Mouse (Mus musculus): ENCODE data around the gene Asgr1. TPM values are rescaled to one million over a fixed set of nuclear protein-coding genes. Genes with fewer than 3 reads are reported as not detected.

The Asgr1 gene
- polyA plus RNA-seq, 1 experiment from 2014 or later, result 6.0 TPM

- H3K4me3 ChIP-seq (ENCODE audit: low read depth, low read length), result peak within 1 kb of the TSS; percentile 22; the same call in 1 of the 2 replicates
- ATAC-seq (ENCODE audit: low read depth), result peak; percentile 91
- peak within 1 kb of the TSS; percentile 87 for H3K27ac ChIP-seq (ENCODE audit: low read length)
- H3K9me3 ChIP-seq (replicated peaks; ENCODE audit: control insufficient read depth, low read length), result no peaks in the 10 kb centered on the region
- peak within 1 kb of the TSS; percentile 15; the same call in 1 of the 2 replicates for H3K9ac ChIP-seq (ENCODE audit: low read depth, low read length)
- H3K4me1 ChIP-seq (ENCODE audit: control insufficient read depth, low read depth, low read length), result peaks cover 3% of the 10 kb centered on the region; the same call in 1 of the 2 replicates
- 47% methylated on average over 12 of the region's 12 CpGs for WGBS (ENCODE audit: insufficient replicate concordance)
- H3K36me3 ChIP-seq (ENCODE audit: control insufficient read depth, insufficient read depth), result no peaks in the 10 kb centered on the region
- H3K4me2 ChIP-seq (ENCODE audit: low read depth, low read length), result 0 out of 2 replicates have a peak within 1 kb of the TSS, but pooled peaks have one; percentile 22
- no peaks in the 10 kb centered on the region for H3K27me3 ChIP-seq (ENCODE audit: control insufficient read depth, insufficient read depth, low read depth, low read length)
Measured at GRCm38 (mm10) chr11:70091986-70092783, 38.3 kb downstream of the Asgr1 start, which contains the start of gene Asgr2. TSS of gene Asgr2 (plus strand) at chr11:70092644.

GRCm38 (mm10) chr11:70097396-70097795 lies 43.5 kb downstream of the Asgr1 start:
- Histone ChIP-seq H3K36me3 (ENCODE audit: control insufficient read depth, insufficient read depth) (no peaks in the 10 kb centered on the region), H3K27ac (ENCODE audit: low read length) (no peak overlapping the region), H3K4me3 (ENCODE audit: low read depth, low read length) (no peak overlapping the region), H3K9ac (ENCODE audit: low read depth, low read length) (no peak overlapping the region), H3K4me1 (ENCODE audit: control insufficient read depth, low read depth, low read length) (no peaks in the 10 kb centered on the region), H3K27me3 (ENCODE audit: control insufficient read depth, insufficient read depth, low read depth, low read length) (no peaks in the 10 kb centered on the region), H3K4me2 (ENCODE audit: low read depth, low read length) (no peak overlapping the region), H3K9me3 (replicated peaks; ENCODE audit: control insufficient read depth, low read length) (no peaks in the 10 kb centered on the region)
- WGBS (ENCODE audit: insufficient replicate concordance), result 74% methylated on average over 11 of the region's 11 CpGs
- ATAC-seq (ENCODE audit: low read depth), result no peak

DNA sequence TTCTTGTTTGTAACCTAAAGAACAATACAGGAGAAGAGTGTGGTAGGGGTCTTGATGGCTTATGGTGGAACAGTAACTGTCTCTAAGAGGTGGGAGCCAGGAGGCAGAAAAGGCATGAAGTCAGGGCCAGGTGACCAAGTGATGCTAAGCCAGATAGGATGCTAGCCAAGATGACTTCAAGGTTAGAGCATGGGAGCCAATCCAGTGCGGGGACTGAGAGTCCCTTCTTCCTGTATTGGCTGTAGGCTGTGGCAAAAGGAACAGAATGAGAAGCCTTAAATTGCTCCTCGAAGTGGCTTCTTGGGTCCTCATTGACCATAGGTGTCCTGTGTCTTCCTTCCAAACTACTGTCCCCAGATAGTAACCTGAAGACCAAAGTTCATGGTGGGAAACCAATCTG lies 45.2 kb downstream of the Asgr1 start:
- no peak for ATAC-seq (ENCODE audit: low read depth)
- Histone ChIP-seq H3K4me3 (ENCODE audit: low read depth, low read length) (no peak overlapping the region), H3K9ac (ENCODE audit: low read depth, low read length) (no peak overlapping the region), H3K27me3 (ENCODE audit: control insufficient read depth, insufficient read depth, low read depth, low read length) (no peaks in the 10 kb centered on the region), H3K4me2 (ENCODE audit: low read depth, low read length) (no peak overlapping the region), H3K9me3 (replicated peaks; ENCODE audit: control insufficient read depth, low read length) (no peaks in the 10 kb centered on the region), H3K27ac (ENCODE audit: low read length) (no peak overlapping the region), H3K4me1 (ENCODE audit: control insufficient read depth, low read depth, low read length) (no peaks in the 10 kb centered on the region), H3K36me3 (ENCODE audit: control insufficient read depth, insufficient read depth) (no peaks in the 10 kb centered on the region)
- WGBS (ENCODE audit: insufficient replicate concordance), result 68% methylated on average over 2 of the region's 2 CpGs

GRCm38 (mm10) chr11:70099809-70100208 lies 45.9 kb downstream of the Asgr1 start:
- ATAC-seq (ENCODE audit: low read depth), result no peak
- 58% methylated on average over 2 of the region's 2 CpGs for WGBS (ENCODE audit: insufficient replicate concordance)
- no peaks in the 10 kb centered on the region for H3K9me3 ChIP-seq (replicated peaks; ENCODE audit: control insufficient read depth, low read length)
- H3K4me3 ChIP-seq (ENCODE audit: low read depth, low read length), result no peak overlapping the region
- H3K27ac ChIP-seq (ENCODE audit: low read length), result no peak overlapping the region
- H3K36me3 ChIP-seq (ENCODE audit: control insufficient read depth, insufficient read depth), result no peaks in the 10 kb centered on the region
- no peak overlapping the region for H3K9ac ChIP-seq (ENCODE audit: low read depth, low read length)
- H3K4me1 ChIP-seq (ENCODE audit: control insufficient read depth, low read depth, low read length), result no peaks in the 10 kb centered on the region
- no peaks in the 10 kb centered on the region for H3K27me3 ChIP-seq (ENCODE audit: control insufficient read depth, insufficient read depth, low read depth, low read length)
- H3K4me2 ChIP-seq (ENCODE audit: low read depth, low read length), result no peak overlapping the region

GRCm38 (mm10) chr11:70103701-70104315 lies 49.9 kb downstream of the Asgr1 start:
- Histone ChIP-seq H3K27me3 (ENCODE audit: control insufficient read depth, insufficient read depth, low read depth, low read length) (no peaks in the 10 kb centered on the region), H3K4me1 (ENCODE audit: control insufficient read depth, low read depth, low read length) (no peaks in the 10 kb centered on the region), H3K9me3 (replicated peaks; ENCODE audit: control insufficient read depth, low read length) (no peaks in the 10 kb centered on the region), H3K9ac (ENCODE audit: low read depth, low read length) (no peak overlapping the region), H3K4me3 (ENCODE audit: low read depth, low read length) (no peak overlapping the region), H3K36me3 (ENCODE audit: control insufficient read depth, insufficient read depth) (no peaks in the 10 kb centered on the region), H3K4me2 (ENCODE audit: low read depth, low read length) (no peak overlapping the region), H3K27ac (ENCODE audit: low read length) (no peak overlapping the region)
- 67% methylated on average over 14 of the region's 14 CpGs for WGBS (ENCODE audit: insufficient replicate concordance)
- ATAC-seq (ENCODE audit: low read depth), result no peak

- ATAC-seq (ENCODE audit: low read depth), result no peak
- Histone ChIP-seq H3K4me2 (ENCODE audit: low read depth, low read length) (no peak overlapping the region), H3K36me3 (ENCODE audit: control insufficient read depth, insufficient read depth) (no peaks in the 10 kb centered on the region), H3K9me3 (replicated peaks; ENCODE audit: control insufficient read depth, low read length) (no peaks in the 10 kb centered on the region), H3K27me3 (ENCODE audit: control insufficient read depth, insufficient read depth, low read depth, low read length) (no peaks in the 10 kb centered on the region), H3K27ac (ENCODE audit: low read length) (no peak overlapping the region), H3K4me3 (ENCODE audit: low read depth, low read length) (no peak overlapping the region), H3K9ac (ENCODE audit: low read depth, low read length) (no peak overlapping the region), H3K4me1 (ENCODE audit: control insufficient read depth, low read depth, low read length) (no peaks in the 10 kb centered on the region)
- 56% methylated on average over 8 of the region's 8 CpGs for WGBS (ENCODE audit: insufficient replicate concordance)
Measured at GRCm38 (mm10) chr11:70107085-70107484, 53.2 kb downstream of the Asgr1 start.

MicroRNAs encoded within 50 kb of the gene (microRNA counts, 519-probe panel; counts per million panel counts)
- microRNA mmu-miR-324-3p (60.7 counts per million), microRNA mmu-miR-324-5p (2,146 counts per million, percentile 33 among the panel's probes with 10 or more counts)

Small RNAs within 50 kb of the gene (microRNA-seq; reads per million reads assigned to microRNA genes)
- gene Mir324, result 1,897 reads per million, percentile 81 among the genes with 10 or more reads in this experiment

Other genes starting within 250 kb of the Asgr1 start
- 0.62 and 1.0 TPM in 2 replicates for gene Tmem102, start 248.5 kb upstream of the Asgr1 start, polyA plus RNA-seq (2015; fragmentation: Nextera tagmentation; extraction: Ambion mirVana)
- gene Gm39566, start 238.8 kb upstream of the Asgr1 start, polyA plus RNA-seq (2015; fragmentation: Nextera tagmentation; extraction: Ambion mirVana), result not detected in 2 replicates
- not detected in 2 replicates for gene Spem2, start 235.6 kb upstream of the Asgr1 start, polyA plus RNA-seq (2015; fragmentation: Nextera tagmentation; extraction: Ambion mirVana)
- not detected in 2 replicates for gene Spem1, start 231.9 kb upstream of the Asgr1 start, polyA plus RNA-seq (2015; fragmentation: Nextera tagmentation; extraction: Ambion mirVana)
- 0.66 and 0.83 TPM in 2 replicates for gene Nlgn2, start 216.3 kb upstream of the Asgr1 start, polyA plus RNA-seq (2015; fragmentation: Nextera tagmentation; extraction: Ambion mirVana)
- gene Tmem256, start 215.6 kb upstream of the Asgr1 start, polyA plus RNA-seq (2015; fragmentation: Nextera tagmentation; extraction: Ambion mirVana), result 404 and 413 TPM in 2 replicates
- gene Plscr3, start 207.7 kb upstream of the Asgr1 start, polyA plus RNA-seq (2015; fragmentation: Nextera tagmentation; extraction: Ambion mirVana), result 22.0 and 27.8 TPM in 2 replicates
- 0.74 and 0.96 TPM in 2 replicates for gene Tnk1, start 195.4 kb upstream of the Asgr1 start, polyA plus RNA-seq (2015; fragmentation: Nextera tagmentation; extraction: Ambion mirVana)
- gene Tmem95, start 176.1 kb upstream of the Asgr1 start, polyA plus RNA-seq (2015; fragmentation: Nextera tagmentation; extraction: Ambion mirVana), result not detected in 2 replicates
- gene Kctd11, start 172.7 kb upstream of the Asgr1 start, polyA plus RNA-seq (2015; fragmentation: Nextera tagmentation; extraction: Ambion mirVana), result 1.3 and 1.4 TPM in 2 replicates
- 6.5 and 6.8 TPM in 2 replicates for gene Acap1, start 158.5 kb upstream of the Asgr1 start, polyA plus RNA-seq (2015; fragmentation: Nextera tagmentation; extraction: Ambion mirVana)
- 0.46 and 0.76 TPM in 2 replicates for gene 2810408A11Rik, start 153.1 kb upstream of the Asgr1 start, polyA plus RNA-seq (2015; fragmentation: Nextera tagmentation; extraction: Ambion mirVana)
- 2.2 and 2.6 TPM in 2 replicates for gene Neurl4, start 153.0 kb upstream of the Asgr1 start, polyA plus RNA-seq (2015; fragmentation: Nextera tagmentation; extraction: Ambion mirVana)
- 81.1 and 83.1 TPM in 2 replicates for gene Gps2, start 140.2 kb upstream of the Asgr1 start, polyA plus RNA-seq (2015; fragmentation: Nextera tagmentation; extraction: Ambion mirVana)
- 1,065 and 1,134 TPM in 2 replicates for gene Eif5a, start 132.1 kb upstream of the Asgr1 start, polyA plus RNA-seq (2015; fragmentation: Nextera tagmentation; extraction: Ambion mirVana)
- 0.18 TPM in 1 of 2 replicates, not detected in the other for gene Ybx2, start 118.3 kb upstream of the Asgr1 start, polyA plus RNA-seq (2015; fragmentation: Nextera tagmentation; extraction: Ambion mirVana)
- 18.4 and 22.6 TPM in 2 replicates for gene Slc2a4, start 105.9 kb upstream of the Asgr1 start, polyA plus RNA-seq (2015; fragmentation: Nextera tagmentation; extraction: Ambion mirVana)
- 5.4 and 11.7 TPM in 2 replicates for gene Cldn7, start 89.3 kb upstream of the Asgr1 start, polyA plus RNA-seq (2015; fragmentation: Nextera tagmentation; extraction: Ambion mirVana)
- gene Ctdnep1, start 72.9 kb upstream of the Asgr1 start, polyA plus RNA-seq (2015; fragmentation: Nextera tagmentation; extraction: Ambion mirVana), result 7.1 and 7.3 TPM in 2 replicates
- gene Elp5, start 71.6 kb upstream of the Asgr1 start, polyA plus RNA-seq (2015; fragmentation: Nextera tagmentation; extraction: Ambion mirVana), result 55.1 and 57.2 TPM in 2 replicates
- gene Gabarap, start 62.9 kb upstream of the Asgr1 start, polyA plus RNA-seq (2015; fragmentation: Nextera tagmentation; extraction: Ambion mirVana), result 255 and 280 TPM in 2 replicates
- gene Phf23, start 58.3 kb upstream of the Asgr1 start, polyA plus RNA-seq (2015; fragmentation: Nextera tagmentation; extraction: Ambion mirVana), result 17.5 and 18.2 TPM in 2 replicates
- 4.4 and 5.1 TPM in 2 replicates for gene Dvl2, start 53.5 kb upstream of the Asgr1 start, polyA plus RNA-seq (2015; fragmentation: Nextera tagmentation; extraction: Ambion mirVana)
- 127 and 138 TPM in 2 replicates for gene Acadvl, start 38.7 kb upstream of the Asgr1 start, polyA plus RNA-seq (2015; fragmentation: Nextera tagmentation; extraction: Ambion mirVana)
- 0.40 and 0.53 TPM in 2 replicates for gene Dlg4, start 37.1 kb upstream of the Asgr1 start, polyA plus RNA-seq (2015; fragmentation: Nextera tagmentation; extraction: Ambion mirVana)
- 12.9 and 13.1 TPM in 2 replicates for gene Asgr2, start 38.6 kb downstream of the Asgr1 start, polyA plus RNA-seq (2015; fragmentation: Nextera tagmentation; extraction: Ambion mirVana)
- gene Mgl2, start 76.2 kb downstream of the Asgr1 start, polyA plus RNA-seq (2015; fragmentation: Nextera tagmentation; extraction: Ambion mirVana), result 2.5 and 3.0 TPM in 2 replicates
- 0.63 and 0.64 TPM in 2 replicates for gene Clec10a, start 102.1 kb downstream of the Asgr1 start, polyA plus RNA-seq (2015; fragmentation: Nextera tagmentation; extraction: Ambion mirVana)
- gene Slc16a11, start 158.7 kb downstream of the Asgr1 start, polyA plus RNA-seq (2015; fragmentation: Nextera tagmentation; extraction: Ambion mirVana), result 1.1 and 1.3 TPM in 2 replicates
- gene Slc16a13, start 167.0 kb downstream of the Asgr1 start, polyA plus RNA-seq (2015; fragmentation: Nextera tagmentation; extraction: Ambion mirVana), result 2.6 and 4.3 TPM in 2 replicates
- gene Bcl6b, start 175.7 kb downstream of the Asgr1 start, polyA plus RNA-seq (2015; fragmentation: Nextera tagmentation; extraction: Ambion mirVana), result 2.1 and 2.3 TPM in 2 replicates
- gene 0610010K14Rik, start 183.8 kb downstream of the Asgr1 start, polyA plus RNA-seq (2015; fragmentation: Nextera tagmentation; extraction: Ambion mirVana), result 53.9 and 54.5 TPM in 2 replicates
- 3.4 and 4.3 TPM in 2 replicates for gene Gm21988, start 185.7 kb downstream of the Asgr1 start, polyA plus RNA-seq (2015; fragmentation: Nextera tagmentation; extraction: Ambion mirVana)
- 146 and 159 TPM in 2 replicates for gene Rnasek, start 185.8 kb downstream of the Asgr1 start, polyA plus RNA-seq (2015; fragmentation: Nextera tagmentation; extraction: Ambion mirVana)
- gene Alox12, start 201.3 kb downstream of the Asgr1 start, polyA plus RNA-seq (2015; fragmentation: Nextera tagmentation; extraction: Ambion mirVana), result 13.0 and 14.8 TPM in 2 replicates

Data from liver, embryonic 16.5 days (tissue).